Mouse (Mus musculus) thymus, postnatal 14 days (tissue): ENCODE results near the gene Gm10718.
"Not testable (repeated sequence)": the region's sequence is repeated elsewhere in the genome, so short reads cannot be mapped to it uniquely, and the experiment has no call there.

Experiments used
- DNase-seq: peaks from one replicate; pipeline ENCODE4 v3.0.0; 2021

Gm10718 gene

DNA sequence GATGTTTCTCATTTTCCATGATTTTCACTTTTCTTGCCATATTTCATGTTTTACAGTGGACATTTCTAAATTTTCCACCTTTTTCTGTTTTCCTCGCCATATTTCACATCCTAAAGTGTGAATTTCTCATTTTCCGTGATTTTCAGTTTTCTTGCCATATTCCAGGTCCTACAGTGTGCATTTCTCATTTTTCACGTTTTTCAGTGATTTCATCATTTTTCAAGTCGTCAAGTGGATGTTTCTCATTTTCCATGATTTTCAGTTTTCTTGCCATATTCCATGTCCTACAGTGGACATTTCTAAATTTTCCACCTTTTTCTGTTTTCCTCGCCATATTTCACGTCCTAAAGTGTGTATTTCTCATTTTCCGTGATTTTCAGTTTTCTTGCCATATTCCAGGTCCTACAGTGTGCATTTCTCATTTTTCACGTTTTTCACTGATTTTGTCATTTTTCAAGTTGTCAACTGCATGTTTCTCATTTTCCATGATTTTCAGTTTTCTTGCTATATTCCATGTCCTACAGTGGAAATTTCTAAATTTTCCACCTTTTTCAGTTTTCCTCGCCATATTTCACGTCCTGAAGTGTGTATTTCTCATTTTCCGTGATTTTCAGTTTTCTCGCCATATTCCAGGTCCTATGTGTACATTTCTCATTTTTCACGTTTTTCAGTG lies at the start of gene Gm10718:
Gene Gm10718, plus strand, starts transcription at position 236 of the 673 bp plus-strand sequence.
- DNase-seq = peak; percentile 28

DNA sequence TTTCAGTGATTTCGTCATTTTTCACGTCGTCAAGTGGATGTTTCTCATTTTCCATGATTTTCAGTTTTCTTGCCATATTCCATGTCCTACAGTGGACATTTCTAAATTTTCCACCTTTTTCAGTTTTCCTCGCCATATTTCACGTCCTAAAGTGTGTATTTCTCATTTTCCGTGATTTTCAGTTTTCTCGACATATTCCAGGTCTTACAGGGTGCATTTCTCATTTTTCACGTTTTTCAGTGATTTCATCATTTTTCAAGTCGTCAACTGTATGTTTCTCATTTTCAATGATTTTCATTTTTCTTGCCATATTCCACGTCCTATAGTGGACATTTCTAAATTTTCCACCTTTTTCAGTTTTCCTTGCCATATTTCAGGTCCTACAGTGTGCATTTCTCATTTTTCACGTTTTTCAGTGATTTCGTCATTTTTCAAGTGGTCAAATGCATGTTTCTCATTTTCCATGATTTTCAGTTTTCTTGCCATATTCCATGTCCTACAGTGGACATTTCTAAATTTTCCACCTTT lies 22.8 kb upstream of the Gm10718 start, which contains the start of gene Gm10722:
Gene Gm10722, plus strand, starts transcription at position 478 of the 528 bp plus-strand sequence.
- not testable (repeated sequence) for DNase-seq

DNA sequence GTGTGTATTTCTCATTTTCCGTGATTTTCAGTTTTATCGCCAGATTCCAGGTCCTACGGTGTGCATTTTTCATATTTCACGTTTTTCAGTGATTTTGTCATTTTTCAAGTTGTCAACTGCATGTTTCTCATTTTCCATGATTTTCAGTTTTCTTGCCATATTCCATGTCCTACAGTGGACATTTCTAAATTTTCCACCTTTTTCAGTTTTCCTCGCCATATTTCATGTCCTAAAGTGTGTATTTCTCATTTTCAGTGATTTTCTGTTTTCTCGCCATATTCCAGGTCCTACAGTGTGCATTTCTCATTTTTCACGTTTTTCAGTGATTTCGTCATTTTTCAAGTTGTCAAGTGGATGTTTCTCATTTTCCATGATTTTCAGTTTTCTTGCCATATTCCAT lies 22.3 kb upstream of the Gm10718 start:
- DNase-seq = peak; percentile 35

DNA sequence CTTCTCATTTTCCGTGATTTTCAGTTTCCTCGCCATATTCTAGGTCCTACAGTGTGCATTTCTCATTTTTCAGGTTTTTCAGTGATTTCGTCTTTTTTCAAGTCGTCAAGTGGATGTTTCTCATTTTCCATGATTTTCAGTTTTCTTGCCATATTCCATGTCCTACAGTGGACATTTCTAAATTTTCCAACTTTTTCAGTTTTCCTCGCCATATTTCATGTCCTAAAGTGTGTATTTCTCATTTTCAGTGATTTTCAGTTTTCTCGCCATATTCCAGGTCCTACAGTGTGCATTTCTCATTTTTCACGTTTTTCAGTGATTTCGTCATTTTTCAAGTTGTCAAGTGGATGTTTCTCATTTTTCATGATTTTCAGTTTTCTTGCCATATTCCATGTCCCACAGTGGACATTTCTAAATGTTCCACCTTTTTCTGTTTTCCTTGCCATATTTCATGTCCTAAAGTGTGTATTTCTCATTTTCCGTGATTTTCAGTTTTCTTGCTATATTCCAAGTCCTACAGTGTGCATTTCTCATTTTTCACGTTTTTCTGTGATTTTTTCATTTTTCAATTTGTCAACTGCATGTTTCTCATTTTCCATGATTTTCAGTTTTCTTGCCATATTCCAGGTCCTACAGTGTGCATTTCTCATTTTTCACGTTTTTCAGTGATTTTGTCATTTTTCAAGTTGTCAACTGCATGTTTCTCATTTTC lies 21.2 kb upstream of the Gm10718 start:
- DNase-seq = peak; percentile 98

DNA sequence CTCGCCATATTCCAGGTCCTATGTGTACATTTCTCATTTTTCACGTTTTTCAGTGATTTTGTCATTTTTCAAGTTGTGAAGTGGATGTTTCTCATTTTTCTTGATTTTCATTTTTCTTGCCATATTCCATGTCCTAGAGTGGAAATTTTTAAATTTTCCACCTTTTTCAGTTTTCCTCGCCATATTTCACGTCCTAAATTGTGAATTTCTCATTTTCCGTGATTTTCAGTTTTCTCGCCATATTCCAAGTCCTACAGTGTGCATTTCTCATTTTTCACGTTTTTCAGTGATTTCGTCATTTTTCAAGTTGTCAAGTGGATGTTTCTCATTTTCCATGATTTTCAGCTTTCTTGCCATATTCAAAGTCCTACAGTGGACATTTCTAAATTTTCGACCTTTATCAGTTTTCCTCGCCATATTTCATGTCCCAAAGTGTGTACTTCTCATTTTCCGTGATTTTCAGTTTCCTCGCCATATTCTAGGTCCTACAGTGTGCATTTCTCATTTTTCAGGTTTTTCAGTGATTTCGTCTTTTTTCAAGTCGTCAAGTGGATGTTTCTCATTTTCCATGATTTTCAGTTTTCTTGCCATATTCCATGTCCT lies 20.5 kb upstream of the Gm10718 start, which contains the start of gene Gm11168:
Gene Gm11168, plus strand, starts transcription at position 553 of the 603 bp plus-strand sequence.
- not testable (repeated sequence) for DNase-seq

DNA sequence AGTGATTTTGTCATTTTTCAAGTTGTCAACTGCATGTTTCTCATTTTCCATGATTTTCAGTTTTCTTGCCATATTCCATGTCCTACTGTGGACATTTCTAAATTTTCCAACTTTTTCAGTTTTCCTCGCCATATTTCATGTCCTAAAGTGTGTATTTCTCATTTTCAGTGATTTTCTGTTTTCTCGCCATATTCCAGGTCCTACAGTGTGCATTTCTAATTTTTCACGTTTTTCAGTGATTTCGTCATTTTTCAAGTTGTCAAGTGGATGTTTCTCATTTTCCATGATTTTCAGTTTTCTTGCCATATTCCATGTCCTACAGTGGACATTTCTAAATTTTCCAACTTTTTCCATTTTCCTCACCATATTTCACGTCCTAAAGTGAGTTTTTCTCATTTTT lies 17.2 kb upstream of the Gm10718 start:
- DNase-seq = not testable (repeated sequence)

DNA sequence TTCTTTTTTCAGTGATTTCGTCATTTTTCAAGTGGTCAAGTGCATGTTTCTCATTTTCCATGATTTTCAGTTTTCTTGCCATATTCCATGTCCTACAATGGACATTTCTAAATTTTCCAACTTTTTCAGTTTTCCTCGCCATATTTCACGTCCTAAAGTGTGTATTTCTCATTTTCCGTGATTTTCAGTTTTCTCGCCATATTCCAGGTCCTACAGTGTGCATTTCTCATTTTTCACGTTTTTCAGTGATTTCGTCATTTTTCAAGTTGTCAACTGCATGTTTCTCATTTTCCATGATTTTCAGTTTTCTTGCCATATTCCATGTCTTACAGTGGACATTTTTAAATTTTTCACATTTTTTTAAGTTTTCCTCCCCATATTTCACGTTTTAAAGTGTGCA lies 16.7 kb upstream of the Gm10718 start:
- peak; percentile 75 for DNase-seq

DNA sequence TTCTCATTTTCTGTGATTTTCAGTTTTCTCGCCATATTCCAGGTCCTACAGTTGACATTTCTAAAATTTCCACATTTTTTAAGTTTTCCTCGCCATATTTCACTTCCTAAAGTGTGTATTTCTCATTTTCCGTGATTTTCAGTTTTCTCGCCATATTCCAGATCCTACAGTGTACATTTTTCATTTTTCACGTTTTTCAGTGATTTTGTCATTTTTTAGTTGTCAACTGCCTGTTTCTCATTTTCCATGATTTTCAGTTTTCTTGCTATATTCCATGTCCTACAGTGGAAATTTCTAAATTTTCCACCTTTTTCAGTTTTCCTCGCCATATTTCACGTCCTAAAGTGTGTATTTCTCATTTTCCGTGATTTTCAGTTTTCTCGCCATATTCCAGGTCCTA lies 16.1 kb upstream of the Gm10718 start:
- DNase-seq = not testable (repeated sequence)

DNA sequence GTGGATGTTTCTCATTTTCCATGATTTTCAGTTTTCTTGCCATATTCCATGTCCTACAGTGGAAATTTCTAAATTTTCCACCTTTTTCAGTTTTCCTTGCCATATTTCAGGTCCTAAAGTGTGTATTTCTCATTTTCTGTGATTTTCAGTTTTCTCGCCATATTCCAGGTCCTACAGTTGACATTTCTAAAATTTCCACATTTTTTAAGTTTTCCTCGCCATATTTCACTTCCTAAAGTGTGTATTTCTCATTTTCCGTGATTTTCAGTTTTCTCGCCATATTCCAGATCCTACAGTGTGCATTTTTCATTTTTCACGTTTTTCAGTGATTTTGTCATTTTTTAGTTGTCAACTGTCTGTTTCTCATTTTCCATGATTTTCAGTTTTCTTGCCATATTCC lies 14.0 kb upstream of the Gm10718 start:
- not testable (repeated sequence) for DNase-seq

DNA sequence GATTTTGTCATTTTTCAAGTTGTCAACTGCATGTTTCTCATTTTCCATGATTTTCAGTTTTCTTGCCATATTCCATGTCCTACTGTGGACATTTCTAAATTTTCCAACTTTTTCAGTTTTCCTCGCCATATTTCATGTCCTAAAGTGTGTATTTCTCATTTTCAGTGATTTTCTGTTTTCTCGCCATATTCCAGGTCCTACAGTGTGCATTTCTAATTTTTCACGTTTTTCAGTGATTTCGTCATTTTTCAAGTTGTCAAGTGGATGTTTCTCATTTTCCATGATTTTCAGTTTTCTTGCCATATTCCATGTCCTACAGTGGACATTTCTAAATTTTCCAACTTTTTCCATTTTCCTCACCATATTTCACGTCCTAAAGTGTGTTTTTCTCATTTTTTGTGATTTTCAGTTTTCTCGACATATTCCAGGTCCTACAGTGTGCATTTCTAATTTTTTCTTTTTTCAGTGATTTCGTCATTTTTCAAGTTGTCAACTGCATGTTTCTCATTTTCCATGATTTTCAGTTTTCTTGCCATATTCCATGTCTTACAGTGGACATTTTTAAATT lies 11.2 kb upstream of the Gm10718 start:
- not testable (repeated sequence) for DNase-seq

DNA sequence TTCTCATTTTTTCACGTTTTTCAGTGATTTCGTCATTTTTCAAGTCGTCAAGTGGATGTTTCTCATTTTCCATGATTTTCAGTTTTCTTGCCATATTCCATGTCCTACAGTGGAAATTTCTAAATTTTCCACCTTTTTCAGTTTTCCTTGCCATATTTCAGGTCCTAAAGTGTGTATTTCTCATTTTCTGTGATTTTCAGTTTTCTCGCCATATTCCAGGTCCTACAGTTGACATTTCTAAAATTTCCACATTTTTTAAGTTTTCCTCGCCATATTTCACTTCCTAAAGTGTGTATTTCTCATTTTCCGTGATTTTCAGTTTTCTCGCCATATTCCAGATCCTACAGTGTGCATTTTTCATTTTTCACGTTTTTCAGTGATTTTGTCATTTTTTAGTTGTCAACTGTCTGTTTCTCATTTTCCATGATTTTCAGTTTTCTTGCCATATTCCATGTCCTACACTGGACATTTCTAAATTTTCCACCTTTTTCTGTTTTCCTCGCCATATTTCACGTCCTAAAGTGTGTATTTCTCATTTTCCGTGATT lies 10.5 kb upstream of the Gm10718 start, which contains the start of gene Gm10721:
Gene Gm10721, plus strand, starts transcription at position 408 of the 547 bp plus-strand sequence.
- DNase-seq = not testable (repeated sequence)

DNA sequence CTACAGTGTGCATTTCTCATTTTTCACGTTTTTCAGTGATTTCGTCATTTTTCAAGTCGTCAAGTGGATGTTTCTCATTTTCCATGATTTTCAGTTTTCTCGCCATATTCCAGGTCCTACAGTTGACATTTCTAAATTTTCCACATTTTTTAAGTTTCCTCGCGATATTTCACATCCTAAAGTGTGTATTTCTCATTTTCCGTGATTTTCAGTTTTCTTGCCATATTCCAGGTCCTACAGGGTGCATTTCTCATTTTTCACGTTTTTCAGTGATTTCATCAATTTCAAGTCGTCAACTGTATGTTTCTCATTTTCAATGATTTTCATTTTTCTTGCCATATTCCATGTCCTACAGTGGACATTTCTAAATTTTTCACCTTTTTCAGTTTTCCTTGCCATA lies 8.0 kb upstream of the Gm10718 start, which contains the start of gene Gm10720:
Gene Gm10720, plus strand, starts transcription at position 301 of the 400 bp plus-strand sequence.
- DNase-seq = not testable (repeated sequence)

DNA sequence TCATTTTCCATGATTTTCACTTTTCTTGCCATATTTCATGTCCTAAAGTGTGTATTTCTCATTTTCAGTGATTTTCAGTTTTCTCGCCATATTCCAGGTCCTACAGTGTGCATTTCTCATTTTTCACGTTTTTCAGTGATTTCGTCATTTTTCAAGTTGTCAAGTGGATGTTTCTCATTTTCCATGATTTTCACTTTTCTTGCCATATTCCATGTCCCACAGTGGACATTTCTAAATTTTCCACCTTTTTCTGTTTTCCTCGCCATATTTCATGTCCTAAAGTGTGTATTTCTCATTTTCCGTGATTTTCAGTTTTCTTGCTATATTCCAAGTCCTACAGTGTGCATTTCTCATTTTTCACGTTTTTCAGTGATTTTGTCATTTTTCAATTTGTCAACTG lies 7.5 kb upstream of the Gm10718 start:
- peak; percentile 8 for DNase-seq

DNA sequence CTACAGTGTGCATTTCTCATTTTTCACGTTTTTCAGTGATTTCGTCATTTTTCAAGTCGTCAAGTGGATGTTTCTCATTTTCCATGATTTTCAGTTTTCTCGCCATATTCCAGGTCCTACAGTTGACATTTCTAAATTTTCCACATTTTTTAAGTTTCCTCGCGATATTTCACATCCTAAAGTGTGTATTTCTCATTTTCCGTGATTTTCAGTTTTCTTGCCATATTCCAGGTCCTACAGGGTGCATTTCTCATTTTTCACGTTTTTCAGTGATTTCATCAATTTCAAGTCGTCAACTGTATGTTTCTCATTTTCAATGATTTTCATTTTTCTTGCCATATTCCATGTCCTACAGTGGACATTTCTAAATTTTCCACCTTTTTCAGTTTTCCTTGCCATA lies 6.2 kb upstream of the Gm10718 start, which contains the start of gene Gm10719:
Gene Gm10719, plus strand, starts transcription at position 301 of the 400 bp plus-strand sequence.
- not testable (repeated sequence) for DNase-seq

DNA sequence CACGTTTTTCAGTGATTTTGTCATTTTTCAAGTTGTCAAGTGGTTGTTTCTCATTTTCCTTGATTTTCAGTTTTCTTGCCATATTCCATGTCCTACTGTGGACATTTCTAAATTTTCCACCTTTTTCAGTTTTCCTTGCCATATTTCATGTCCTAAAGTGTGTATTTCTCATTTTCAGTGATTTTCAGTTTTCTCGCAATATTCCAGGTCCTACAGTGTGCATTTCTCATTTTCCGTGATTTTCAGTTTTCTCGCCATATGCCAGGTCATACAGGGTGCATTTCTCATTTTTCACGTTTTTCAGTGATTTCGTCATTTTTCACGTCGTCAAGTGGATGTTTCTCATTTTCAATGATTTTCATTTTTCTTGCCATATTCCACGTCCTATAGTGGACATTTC lies 4.4 kb upstream of the Gm10718 start:
- peak; percentile 50 for DNase-seq

DNA sequence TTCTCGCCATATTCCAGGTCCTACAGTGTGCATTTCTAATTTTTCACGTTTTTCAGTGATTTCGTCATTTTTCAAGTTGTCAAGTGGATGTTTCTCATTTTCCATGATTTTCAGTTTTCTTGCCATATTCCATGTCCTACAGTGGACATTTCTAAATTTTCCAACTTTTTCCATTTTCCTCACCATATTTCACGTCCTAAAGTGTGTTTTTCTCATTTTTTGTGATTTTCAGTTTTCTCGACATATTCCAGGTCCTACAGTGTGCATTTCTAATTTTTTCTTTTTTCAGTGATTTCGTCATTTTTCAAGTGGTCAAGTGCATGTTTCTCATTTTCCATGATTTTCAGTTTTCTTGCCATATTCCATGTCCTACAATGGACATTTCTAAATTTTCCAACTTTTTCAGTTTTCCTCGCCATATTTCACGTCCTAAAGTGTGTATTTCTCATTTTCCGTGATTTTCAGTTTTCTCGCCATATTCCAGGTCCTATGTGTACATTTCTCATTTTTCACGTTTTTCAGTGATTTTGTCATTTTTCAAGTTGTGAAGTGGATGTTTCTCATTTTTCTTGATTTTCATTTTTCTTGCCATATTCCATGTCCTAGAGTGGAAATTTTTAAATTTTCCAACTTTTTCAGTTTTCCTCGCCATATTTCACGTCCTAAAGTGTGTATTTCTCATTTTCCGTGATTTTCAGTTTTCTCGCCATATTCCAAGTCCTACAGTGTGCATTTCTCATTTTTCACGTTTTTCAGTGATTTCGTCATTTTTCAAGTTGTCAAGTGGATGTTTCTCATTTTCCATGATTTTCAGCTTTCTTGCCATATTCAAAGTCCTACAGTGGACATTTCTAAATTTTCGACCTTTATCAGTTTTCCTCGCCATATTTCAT lies 3.3 kb upstream of the Gm10718 start:
- peak; percentile 76 for DNase-seq

DNA sequence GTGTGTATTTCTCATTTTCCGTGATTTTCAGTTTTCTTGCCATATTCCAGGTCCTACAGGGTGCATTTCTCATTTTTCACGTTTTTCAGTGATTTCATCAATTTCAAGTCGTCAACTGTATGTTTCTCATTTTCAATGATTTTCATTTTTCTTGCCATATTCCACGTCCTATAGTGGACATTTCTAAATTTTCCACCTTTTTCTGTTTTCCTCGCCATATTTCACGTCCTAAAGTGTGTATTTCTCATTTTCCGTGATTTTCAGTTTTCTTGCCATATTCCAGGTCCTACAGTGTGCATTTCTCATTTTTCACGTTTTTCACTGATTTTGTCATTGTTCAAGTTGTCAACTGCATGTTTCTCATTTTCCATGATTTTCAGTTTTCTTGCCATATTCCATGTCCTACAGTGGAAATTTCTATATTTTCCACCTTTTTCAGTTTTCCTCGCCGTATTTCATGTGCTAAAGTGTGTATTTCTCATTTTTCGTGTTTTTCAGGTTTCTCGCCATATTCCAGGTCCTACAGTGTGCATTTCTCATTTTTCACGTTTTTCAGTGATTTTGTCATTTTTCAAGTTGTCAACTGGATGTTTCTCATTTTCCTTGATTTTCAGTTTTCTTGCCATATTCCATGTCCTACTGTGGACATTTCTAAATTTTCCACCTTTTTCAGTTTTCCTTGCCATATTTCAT lies 885 bp upstream of the Gm10718 start:
- peak; percentile 75 for DNase-seq

DNA sequence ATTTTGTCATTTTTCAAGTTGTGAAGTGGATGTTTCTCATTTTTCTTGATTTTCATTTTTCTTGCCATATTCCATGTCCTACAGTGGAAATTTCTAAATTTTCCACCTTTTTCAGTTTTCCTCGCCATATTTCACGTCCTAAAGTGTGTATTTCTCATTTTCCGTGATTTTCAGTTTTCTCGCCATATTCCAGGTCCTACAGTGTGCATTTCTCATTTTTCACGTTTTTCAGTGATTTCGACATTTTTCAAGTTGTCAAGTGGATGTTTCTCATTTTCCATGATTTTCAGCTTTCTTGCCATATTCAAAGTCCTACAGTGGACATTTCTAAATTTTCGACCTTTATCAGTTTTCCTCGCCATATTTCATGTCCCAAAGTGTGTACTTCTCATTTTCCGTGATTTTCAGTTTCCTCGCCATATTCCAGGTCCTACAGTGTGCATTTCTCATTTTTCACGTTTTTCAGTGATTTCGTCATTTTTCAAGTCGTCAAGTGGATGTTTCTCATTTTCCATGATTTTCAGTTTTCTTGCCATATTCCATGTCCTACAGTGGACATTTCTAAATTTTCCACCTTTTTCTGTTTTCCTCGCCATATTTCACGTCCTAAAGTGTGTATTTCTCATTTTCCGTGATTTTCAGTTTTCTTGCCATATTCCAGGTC lies 770 bp downstream of the Gm10718 start:
- DNase-seq = peak; percentile 70

DNA sequence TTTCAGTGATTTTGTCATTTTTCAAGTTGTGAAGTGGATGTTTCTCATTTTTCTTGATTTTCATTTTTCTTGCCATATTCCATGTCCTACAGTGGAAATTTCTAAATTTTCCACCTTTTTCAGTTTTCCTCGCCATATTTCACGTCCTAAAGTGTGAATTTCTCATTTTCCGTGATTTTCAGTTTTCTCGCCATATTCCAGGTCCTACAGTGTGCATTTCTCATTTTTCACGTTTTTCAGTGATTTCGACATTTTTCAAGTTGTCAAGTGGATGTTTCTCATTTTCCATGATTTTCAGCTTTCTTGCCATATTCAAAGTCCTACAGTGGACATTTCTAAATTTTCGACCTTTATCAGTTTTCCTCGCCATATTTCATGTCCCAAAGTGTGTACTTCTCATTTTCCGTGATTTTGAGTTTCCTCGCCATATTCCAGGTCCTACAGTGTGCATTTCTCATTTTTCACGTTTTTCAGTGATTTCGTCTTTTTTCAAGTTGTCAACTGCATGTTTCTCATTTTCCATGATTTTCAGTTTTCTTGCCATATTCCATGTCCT lies 1.6 kb downstream of the Gm10718 start, which contains the start of gene Gm10717:
Gene Gm10717, plus strand, starts transcription at position 506 of the 556 bp plus-strand sequence.
- DNase-seq = peak; percentile 63

DNA sequence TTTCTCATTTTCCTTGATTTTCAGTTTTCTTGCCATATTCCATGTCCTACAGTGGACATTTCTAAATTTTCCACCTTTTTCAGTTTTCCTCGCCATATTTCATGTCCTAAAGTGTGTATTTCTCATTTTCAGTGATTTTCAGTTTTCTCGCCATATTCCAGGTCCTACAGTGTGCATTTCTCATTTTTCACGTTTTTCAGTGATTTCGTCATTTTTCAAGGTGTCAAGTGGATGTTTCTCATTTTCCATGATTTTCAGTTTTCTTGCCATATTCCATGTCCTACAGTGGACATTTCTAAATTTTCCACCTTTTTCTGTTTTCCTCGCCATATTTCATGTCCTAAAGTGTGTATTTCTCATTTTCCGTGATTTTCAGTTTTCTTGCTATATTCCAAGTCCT lies 2.3 kb downstream of the Gm10718 start:
- peak; percentile 72 for DNase-seq
